Mouse (Mus musculus) liver, embryonic 18 days (tissue): Measurements from ENCODE around the gene Stip1. TPM values are rescaled to one million over a fixed set of nuclear protein-coding genes. Genes with fewer than 3 reads are reported as not detected.

Experiments used
- polyA plus RNA-seq: library from polyadenylated mRNA; depleted of rRNA; stranded (reverse); fragments of >200 nt; gene quantifications from 2 replicates; pipeline ENCODE4 v1.2.3, GENCODE M21; 2012; rRNA removed

The Stip1 gene
- 57.8 and 59.8 TPM in 2 replicates for polyA plus RNA-seq

GRCm38 (mm10) chr19:7039841-7040636 lies at the start of gene Stip1:
Stip1 (minus strand) TSS chr19:7039967.

GRCm38 (mm10) chr19:7056248-7057087 lies 16.7 kb upstream of the Stip1 start, which contains the start of gene Macrod1:
Macrod1 (plus strand) TSS chr19:7056810.

GRCm38 (mm10) chr19:7019191-7019590 lies 20.6 kb downstream of the Stip1 start, which contains the start of gene Fermt3:
Fermt3 (minus strand) TSS chr19:7019469.

GRCm38 (mm10) chr19:6996006-6996405 lies 43.8 kb downstream of the Stip1 start, which contains the start of the genes Nudt22 and Trpt1:
Nudt22 (minus strand) TSS chr19:6996117.
Trpt1 (plus strand) TSS chr19:6996131.

GRCm38 (mm10) chr19:6992011-6992858 lies 47.5 kb downstream of the Stip1 start, which contains the start of gene Dnajc4:
Dnajc4 (minus strand) TSS chr19:6992572.

GRCm38 (mm10) chr19:6987061-6987903 lies 52.5 kb downstream of the Stip1 start, which contains the start of gene Vegfb:
Vegfb (minus strand) TSS chr19:6987651.

GRCm38 (mm10) chr19:6980381-6981093 lies 59.2 kb downstream of the Stip1 start, which contains the start of gene Fkbp2:
Fkbp2 (minus strand) TSS chr19:6980501.

GRCm38 (mm10) chr19:6975537-6976521 lies 63.9 kb downstream of the Stip1 start, which contains the start of gene Plcb3:
Plcb3 (minus strand) TSS chr19:6976470.

GRCm38 (mm10) chr19:6974211-6975205 lies 65.3 kb downstream of the Stip1 start, which contains the start of gene Ppp1r14b:
Ppp1r14b (plus strand) TSS chr19:6974968.

Other genes with a start within 250 kb of the Stip1 start
- gene Rps6ka4, start 199.3 kb downstream of the Stip1 start, polyA plus RNA-seq, result 3.1 and 3.5 TPM in 2 replicates
- 6.4 and 6.7 TPM in 2 replicates for gene Ccdc88b, start 181.8 kb downstream of the Stip1 start, polyA plus RNA-seq
- 55.7 and 59.3 TPM in 2 replicates for gene Trmt112, start 130.3 kb downstream of the Stip1 start, polyA plus RNA-seq
- gene Prdx5, start 129.9 kb downstream of the Stip1 start, polyA plus RNA-seq, result 267 and 283 TPM in 2 replicates
- 10.1 and 12.5 TPM in 2 replicates for gene Esrra, start 118.2 kb downstream of the Stip1 start, polyA plus RNA-seq
- 0.08 and 0.10 TPM in 2 replicates for gene Catsperz, start 114.6 kb downstream of the Stip1 start, polyA plus RNA-seq
- 0.03 TPM in 1 of 2 replicates, not detected in the other for gene Kcnk4, start 105.5 kb downstream of the Stip1 start, polyA plus RNA-seq
- 22.7 and 23.0 TPM in 2 replicates for gene Bad, start 98.1 kb downstream of the Stip1 start, polyA plus RNA-seq
- 11.6 and 11.9 TPM in 2 replicates for gene Gpr137, start 97.5 kb downstream of the Stip1 start, polyA plus RNA-seq
- 40.3 and 42.2 TPM in 2 replicates for gene Ppp1r14b, start 65.0 kb downstream of the Stip1 start, polyA plus RNA-seq
- 9.5 and 12.1 TPM in 2 replicates for gene Plcb3, start 63.5 kb downstream of the Stip1 start, polyA plus RNA-seq
- gene Fkbp2, start 59.5 kb downstream of the Stip1 start, polyA plus RNA-seq, result 61.8 and 67.5 TPM in 2 replicates
- 8.7 and 9.8 TPM in 2 replicates for gene Vegfb, start 52.3 kb downstream of the Stip1 start, polyA plus RNA-seq
- gene Dnajc4, start 47.4 kb downstream of the Stip1 start, polyA plus RNA-seq, result 10.4 and 11.7 TPM in 2 replicates
- 9.5 TPM in 2 replicates for gene Nudt22, start 43.9 kb downstream of the Stip1 start, polyA plus RNA-seq
- 3.1 and 3.2 TPM in 2 replicates for gene Trpt1, start 43.8 kb downstream of the Stip1 start, polyA plus RNA-seq
- 47.6 and 60.3 TPM in 2 replicates for gene Fermt3, start 20.5 kb downstream of the Stip1 start, polyA plus RNA-seq
- gene Macrod1, start 16.8 kb upstream of the Stip1 start, polyA plus RNA-seq, result 10.4 and 11.4 TPM in 2 replicates
- gene Flrt1, start 65.8 kb upstream of the Stip1 start, polyA plus RNA-seq, result 0.02 and 0.04 TPM in 2 replicates
- 35.7 and 36.7 TPM in 2 replicates for gene Otub1, start 166.3 kb upstream of the Stip1 start, polyA plus RNA-seq
- gene Cox8a, start 177.6 kb upstream of the Stip1 start, polyA plus RNA-seq, result 378 and 389 TPM in 2 replicates
- 12.3 and 13.1 TPM in 2 replicates for gene Naa40, start 201.2 kb upstream of the Stip1 start, polyA plus RNA-seq
- 1.9 and 2.0 TPM in 2 replicates for gene Rcor2, start 227.4 kb upstream of the Stip1 start, polyA plus RNA-seq